Mouse (Mus musculus) kidney, adult 2 months (tissue): ENCODE data around the gene Rab3c. TPM values are rescaled to one million over a fixed set of nuclear protein-coding genes. Genes with fewer than 3 reads are reported as not detected.
A peak's percentile ranks its signal among the peaks of the same experiment; 100 is the strongest.

Source experiments
- DNase-seq: peaks from one replicate; pipeline ENCODE4 v3.0.0; 2021
- H3K27ac ChIP-seq: fragments of 200-500 bp; 2 replicates; pipeline ENCODE4 v1.5.1; 2012; ENCODE audit warnings: low read depth, low read length, control low read depth, inconsistent platforms; ENCODE audit not compliant: insufficient read depth
- H3K27me3 ChIP-seq: fragments of 200-500 bp; replicated peaks from 2 replicates; pipeline ENCODE4 v1.6.1; 2012; ENCODE audit warnings: mild to moderate bottlenecking, moderate library complexity, low read length, inconsistent platforms; ENCODE audit not compliant: control insufficient read depth, insufficient read depth
- H3K36me3 ChIP-seq: fragments of 200-500 bp; 2 replicates; pipeline ENCODE4 v1.6.1; 2012; ENCODE audit warnings: mild to moderate bottlenecking, moderate library complexity, low read length, inconsistent platforms; ENCODE audit not compliant: control insufficient read depth, insufficient read depth
- H3K4me1 ChIP-seq: fragments of 200-500 bp; 2 replicates; pipeline ENCODE4 v1.6.1; 2011; ENCODE audit warnings: low read length; ENCODE audit not compliant: control insufficient read depth, insufficient read depth
- H3K4me3 ChIP-seq: fragments of 200-500 bp; 2 replicates; pipeline ENCODE4 v1.5.1; 2011; ENCODE audit warnings: mild to moderate bottlenecking, low read depth, low read length, control low read depth; ENCODE audit not compliant: insufficient read depth
- CTCF ChIP-seq: fragments of 200-500 bp; conservative IDR thresholded peaks from 2 replicates; pipeline ENCODE4 v1.5.1; 2011; ENCODE audit warnings: low read depth, mild to moderate bottlenecking, control low read depth, low read length, moderate library complexity, mixed read lengths; ENCODE audit not compliant: insufficient read depth, insufficient read length
- POLR2A ChIP-seq: fragments of 200-500 bp; IDR thresholded peaks from one replicate; pipeline ENCODE4 v1.6.1; 2011; ENCODE audit warnings: low read depth, low read length, control low read depth
- WGBS: fragments of 180-500 bp; shearing (Covaris S2); methylation state at CpG from one replicate; pipeline ENCODE4 v1.1.7; 2018; 5-methylcytosine and 5-hydroxymethylcytosine counted together
- polyA plus RNA-seq: library from polyadenylated mRNA; depleted of rRNA; stranded (reverse); fragments of >200 nt; gene quantifications from 2 replicates; pipeline ENCODE4 v1.2.3, GENCODE M21; 2012

The Rab3c gene
- polyA plus RNA-seq, 1 experiment, result 0.33 TPM

GRCm38 (mm10) chr13:110237209-110237935 is 43.4 kb downstream of the Rab3c start:
- WGBS, result 13% methylated on average over 10 of the region's 10 CpGs
- Histone ChIP-seq H3K27ac (no peak overlapping the region), H3K4me1 (no peaks in the 10 kb centered on the region), H3K36me3 (no peaks in the 10 kb centered on the region), H3K4me3 (no peak overlapping the region), H3K27me3 (no peaks in the 10 kb centered on the region)
- no peak for TF ChIP-seq CTCF
- no peak for TF ChIP-seq POLR2A
- peak; percentile 1 for DNase-seq

- no peak for TF ChIP-seq CTCF
- TF ChIP-seq POLR2A, result no peak
- no peaks in the 10 kb centered on the region for H3K36me3 ChIP-seq
These were observed 47.4 kb downstream of the Rab3c start for GRCm38 (mm10) chr13:110233364-110233763.

GRCm38 (mm10) chr13:110231086-110231688 is 49.6 kb downstream of the Rab3c start:
- TF ChIP-seq POLR2A (no peak), CTCF (no peak)
- WGBS, result 80% methylated on average over 5 of the region's 5 CpGs
- Histone ChIP-seq H3K27me3 (no peaks in the 10 kb centered on the region), H3K27ac (no peak overlapping the region), H3K4me1 (no peaks in the 10 kb centered on the region), H3K4me3 (no peak overlapping the region), H3K36me3 (no peaks in the 10 kb centered on the region)
- no peak for DNase-seq

More at GRCm38 (mm10) chr13:110233364-110233763, 47.4 kb downstream of the Rab3c start:
- no peak for DNase-seq
- Histone ChIP-seq H3K27ac (no peak overlapping the region), H3K4me3 (no peak overlapping the region), H3K27me3 (no peaks in the 10 kb centered on the region), H3K4me1 (no peaks in the 10 kb centered on the region)
- WGBS, result 83% methylated on average over 5 of the region's 5 CpGs

- Histone ChIP-seq H3K36me3 (no peaks in the 10 kb centered on the region), H3K4me3 (no peak overlapping the region), H3K27me3 (no peaks in the 10 kb centered on the region), H3K4me1 (no peaks in the 10 kb centered on the region), H3K27ac (no peak overlapping the region)
- DNase-seq, result no peak
- WGBS, result 82% methylated on average over 4 of the region's 4 CpGs
- TF ChIP-seq CTCF, result no peak
- TF ChIP-seq POLR2A, result no peak
These were observed 50.8 kb downstream of the Rab3c start for GRCm38 (mm10) chr13:110230046-110230445.

GRCm38 (mm10) chr13:110219195-110219594 is 61.6 kb downstream of the Rab3c start:
- no peak for DNase-seq
- TF ChIP-seq CTCF, result no peak
- no peak for TF ChIP-seq POLR2A
- Histone ChIP-seq H3K4me3 (no peak overlapping the region), H3K36me3 (no peaks in the 10 kb centered on the region), H3K27ac (no peak overlapping the region), H3K27me3 (no peaks in the 10 kb centered on the region), H3K4me1 (no peaks in the 10 kb centered on the region)
- WGBS, result 86% methylated on average over 7 of the region's 7 CpGs

GRCm38 (mm10) chr13:110218497-110218896 is 62.3 kb downstream of the Rab3c start:
- 79% methylated on average over 4 of the region's 4 CpGs for WGBS
- DNase-seq, result no peak
- no peak for TF ChIP-seq CTCF
- no peak for TF ChIP-seq POLR2A
- H3K27me3 ChIP-seq, result no peaks in the 10 kb centered on the region
- H3K4me1 ChIP-seq, result no peaks in the 10 kb centered on the region
- no peak overlapping the region for H3K27ac ChIP-seq
- H3K36me3 ChIP-seq, result no peaks in the 10 kb centered on the region
- no peak overlapping the region for H3K4me3 ChIP-seq

- TF ChIP-seq CTCF (no peak), POLR2A (no peak)
- Histone ChIP-seq H3K4me1 (no peaks in the 10 kb centered on the region), H3K4me3 (no peak overlapping the region), H3K36me3 (no peaks in the 10 kb centered on the region), H3K27me3 (no peaks in the 10 kb centered on the region), H3K27ac (no peak overlapping the region)
- WGBS, result 87% methylated on average over 8 of the region's 8 CpGs
- DNase-seq, result no peak
These were observed 69.2 kb downstream of the Rab3c start for GRCm38 (mm10) chr13:110211526-110212075.
